Mouse (Mus musculus): ENCODE results near the gene Slc38a9. TPM values are rescaled to one million over a fixed set of nuclear protein-coding genes. Genes with fewer than 3 reads are reported as not detected.

Gene Slc38a9
- total RNA-seq, 2 experiments from 2014 or later = 26.5 to 26.8 TPM

GRCm38 (mm10) chr13:112659986-112660573 lies 471 bp upstream of the Slc38a9 start:
- no peak for DNase-seq (ENCODE audit: low spot score in 2 of 2)
- Histone ChIP-seq H3K4me3 (peak overlapping the region; percentile 89), H3K27ac (peak overlapping the region; percentile 92)
- no peak for TF ChIP-seq CTCF (conservative IDR thresholded peaks at IDR 0.05)

GRCm38 (mm10) chr13:112661687-112662086 lies 1.1 kb downstream of the Slc38a9 start:
- no peak for TF ChIP-seq CTCF (conservative IDR thresholded peaks at IDR 0.05)
- no peak for DNase-seq (ENCODE audit: low spot score in 2 of 2)
- Histone ChIP-seq H3K4me3 (peak overlapping the region; percentile 89), H3K27ac (no peak overlapping the region)

- no peak for DNase-seq (ENCODE audit: low spot score in 2 of 2)
- Histone ChIP-seq H3K4me3 (no peak overlapping the region), H3K27ac (no peak overlapping the region)
- no peak for TF ChIP-seq CTCF (conservative IDR thresholded peaks at IDR 0.05)
Measured at GRCm38 (mm10) chr13:112666433-112667024, 6.0 kb downstream of the Slc38a9 start.

GRCm38 (mm10) chr13:112667215-112667614 lies 6.7 kb downstream of the Slc38a9 start:
- no peak for TF ChIP-seq CTCF (conservative IDR thresholded peaks at IDR 0.05)
- Histone ChIP-seq H3K27ac (no peak overlapping the region), H3K4me3 (no peak overlapping the region)
- DNase-seq (ENCODE audit: low spot score in 2 of 2) = no peak

- TF ChIP-seq CTCF (conservative IDR thresholded peaks at IDR 0.05) = no peak
- Histone ChIP-seq H3K27ac (no peak overlapping the region), H3K4me3 (no peak overlapping the region)
- DNase-seq (ENCODE audit: low spot score in 2 of 2) = no peak
Measured at GRCm38 (mm10) chr13:112671708-112672107, 11.2 kb downstream of the Slc38a9 start.

- DNase-seq (ENCODE audit: low spot score in 2 of 2) = no peak
- Histone ChIP-seq H3K27ac (no peak overlapping the region), H3K4me3 (no peak overlapping the region)
- no peak for TF ChIP-seq CTCF (conservative IDR thresholded peaks at IDR 0.05)
Measured at GRCm38 (mm10) chr13:112672797-112673196, 12.2 kb downstream of the Slc38a9 start.

GRCm38 (mm10) chr13:112673899-112674447 lies 13.4 kb downstream of the Slc38a9 start:
- peak; percentile 64 to 72 for DNase-seq (ENCODE audit: low spot score in 2 of 2)
- peak; percentile 95 for TF ChIP-seq CTCF (conservative IDR thresholded peaks at IDR 0.05)
- Histone ChIP-seq H3K27ac (peak overlapping the region; percentile 60), H3K4me3 (no peak overlapping the region)

GRCm38 (mm10) chr13:112678154-112678553 lies 17.6 kb downstream of the Slc38a9 start:
- no peak for DNase-seq (ENCODE audit: low spot score in 2 of 2)
- TF ChIP-seq CTCF (conservative IDR thresholded peaks at IDR 0.05) = peak; percentile 48
- Histone ChIP-seq H3K4me3 (no peak overlapping the region), H3K27ac (no peak overlapping the region)

GRCm38 (mm10) chr13:112683312-112683711 lies 22.8 kb downstream of the Slc38a9 start:
- peak overlapping the region; percentile 69; the same call in 1 of the 2 replicates for H3K27ac ChIP-seq
- TF ChIP-seq CTCF (conservative IDR thresholded peaks at IDR 0.05) = no peak
- DNase-seq (ENCODE audit: low spot score in 2 of 2) = no peak

GRCm38 (mm10) chr13:112683970-112684369 lies 23.4 kb downstream of the Slc38a9 start:
- TF ChIP-seq CTCF (conservative IDR thresholded peaks at IDR 0.05) = no peak
- DNase-seq (ENCODE audit: low spot score in 2 of 2) = no peak
- Histone ChIP-seq H3K4me3 (no peak overlapping the region), H3K27ac (peak overlapping the region; percentile 69; the same call in 1 of the 2 replicates)

More at GRCm38 (mm10) chr13:112683312-112683711, 22.8 kb downstream of the Slc38a9 start:
- H3K4me3 ChIP-seq = no peak overlapping the region

- Histone ChIP-seq H3K4me3 (no peak overlapping the region), H3K27ac (no peak overlapping the region)
- TF ChIP-seq CTCF (conservative IDR thresholded peaks at IDR 0.05) = no peak
- no peak for DNase-seq (ENCODE audit: low spot score in 2 of 2)
Measured at GRCm38 (mm10) chr13:112686155-112686554, 25.6 kb downstream of the Slc38a9 start.

- no peak for DNase-seq (ENCODE audit: low spot score in 2 of 2)
- H3K27ac ChIP-seq = no peak overlapping the region
- no peak overlapping the region for H3K4me3 ChIP-seq
- TF ChIP-seq CTCF (conservative IDR thresholded peaks at IDR 0.05) = no peak
Measured at GRCm38 (mm10) chr13:112692870-112693553, 32.5 kb downstream of the Slc38a9 start.

GRCm38 (mm10) chr13:112695526-112696240 lies 35.1 kb downstream of the Slc38a9 start:
- no peak for TF ChIP-seq CTCF (conservative IDR thresholded peaks at IDR 0.05)
- Histone ChIP-seq H3K27ac (no peak overlapping the region), H3K4me3 (no peak overlapping the region)
- no peak for DNase-seq (ENCODE audit: low spot score in 2 of 2)

Measured in layer of hippocampus, adult 2 months (tissue).